Mouse (Mus musculus): ENCODE data around the gene Zbtb20. TPM values are rescaled to one million over a fixed set of nuclear protein-coding genes. Genes with fewer than 3 reads are reported as not detected.

The Zbtb20 gene
- polyA plus RNA-seq, 2 experiments, result 0.40 to 2.2 TPM

- 41% methylated on average over 1 of the region's 1 CpGs for WGBS (ENCODE audit: insufficient replicate concordance)
- TF ChIP-seq CTCF (IDR thresholded peaks at IDR 0.05; ENCODE audit: low read depth) (no peak), EP300 (IDR thresholded peaks at IDR 0.05; ENCODE audit: low read depth) (no peak)
- H3K4me3 ChIP-seq (ENCODE audit: insufficient read depth in 1 of 2, low read depth in 2 of 2, low read length in 2 of 2), result no peak overlapping the region
These were observed 652.6 kb downstream of the Zbtb20 start for GRCm38 (mm10) chr16:43528300-43528699.

DNA sequence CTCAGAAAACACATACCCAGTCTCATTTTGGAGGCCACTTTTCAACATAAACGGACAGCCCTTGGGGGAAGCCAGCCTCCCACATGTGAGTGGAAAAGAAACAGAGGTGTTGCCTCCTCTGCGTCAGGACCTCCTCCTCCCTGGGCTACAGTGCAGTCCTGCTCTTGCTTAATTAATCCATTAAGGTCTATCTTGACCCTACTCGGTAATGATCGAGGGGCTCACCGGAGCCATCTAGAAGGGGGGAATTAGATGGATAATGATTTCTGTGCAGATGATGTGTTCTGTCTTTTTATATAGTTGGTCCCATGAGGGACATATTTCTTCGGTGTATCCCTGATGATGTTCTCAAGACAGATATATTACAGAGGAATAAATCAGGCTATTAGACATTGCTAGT is 655.6 kb downstream of the Zbtb20 start:
- Histone ChIP-seq H3K4me1 (replicated peaks; ENCODE audit: control insufficient read depth in 2 of 2, insufficient read depth in 2 of 2, low read length in 1 of 2) (no peaks in the 10 kb centered on the region), H3K9me3 (ENCODE audit: control insufficient read depth, low read length) (no peaks in the 10 kb centered on the region), H3K27me3 (ENCODE audit: control insufficient read depth, insufficient read depth, low read length) (no peaks in the 10 kb centered on the region), H3K4me3 (ENCODE audit: insufficient read depth in 1 of 2, low read depth in 2 of 2, low read length in 2 of 2) (no peak overlapping the region), H3K36me3 (replicated peaks; ENCODE audit: control insufficient read depth, insufficient read depth, low read depth) (no peaks in the 10 kb centered on the region), H3K4me2 (ENCODE audit: low read depth) (no peak overlapping the region), H3K27ac (no peak overlapping the region), H3K9ac (replicated peaks) (no peak overlapping the region)
- no peak for TF ChIP-seq EP300 (IDR thresholded peaks at IDR 0.05; ENCODE audit: low read depth)
- TF ChIP-seq CTCF (IDR thresholded peaks at IDR 0.05; ENCODE audit: low read depth), result no peak
- 75% methylated on average over 6 of the region's 6 CpGs for WGBS (ENCODE audit: insufficient replicate concordance)
- ATAC-seq (ENCODE audit: insufficient read depth) (no peak), DNase-seq (ENCODE audit: low read depth in 3 of 3, low spot score in 3 of 3) (no peak)

More at GRCm38 (mm10) chr16:43528300-43528699, 652.6 kb downstream of the Zbtb20 start:
- no peaks in the 10 kb centered on the region for H3K27me3 ChIP-seq (ENCODE audit: control insufficient read depth, insufficient read depth, low read length)
- H3K36me3 ChIP-seq (replicated peaks; ENCODE audit: control insufficient read depth, insufficient read depth, low read depth), result no peaks in the 10 kb centered on the region
- no peak overlapping the region for H3K9ac ChIP-seq (replicated peaks)
- no peak overlapping the region for H3K27ac ChIP-seq
- H3K4me2 ChIP-seq (ENCODE audit: low read depth), result no peak overlapping the region
- ATAC-seq (ENCODE audit: insufficient read depth), result no peak
- H3K4me1 ChIP-seq (replicated peaks; ENCODE audit: control insufficient read depth in 2 of 2, insufficient read depth in 2 of 2, low read length in 1 of 2), result no peaks in the 10 kb centered on the region
- DNase-seq (ENCODE audit: low read depth in 3 of 3, low spot score in 3 of 3), result no peak
- no peaks in the 10 kb centered on the region for H3K9me3 ChIP-seq (ENCODE audit: control insufficient read depth, low read length)

GRCm38 (mm10) chr16:43534103-43534502 is 658.4 kb downstream of the Zbtb20 start:
- Histone ChIP-seq H3K9me3 (ENCODE audit: control insufficient read depth, low read length) (no peaks in the 10 kb centered on the region), H3K36me3 (replicated peaks; ENCODE audit: control insufficient read depth, insufficient read depth, low read depth) (no peaks in the 10 kb centered on the region), H3K4me1 (replicated peaks; ENCODE audit: control insufficient read depth in 2 of 2, insufficient read depth in 2 of 2, low read length in 1 of 2) (no peaks in the 10 kb centered on the region), H3K4me3 (ENCODE audit: insufficient read depth in 1 of 2, low read depth in 2 of 2, low read length in 2 of 2) (no peak overlapping the region), H3K9ac (replicated peaks) (no peak overlapping the region), H3K4me2 (ENCODE audit: low read depth) (no peak overlapping the region), H3K27ac (no peak overlapping the region), H3K27me3 (ENCODE audit: control insufficient read depth, insufficient read depth, low read length) (no peaks in the 10 kb centered on the region)
- DNase-seq (ENCODE audit: low read depth in 3 of 3, low spot score in 3 of 3) (no peak), ATAC-seq (ENCODE audit: insufficient read depth) (no peak)
- TF ChIP-seq EP300 (IDR thresholded peaks at IDR 0.05; ENCODE audit: low read depth) (no peak), CTCF (IDR thresholded peaks at IDR 0.05; ENCODE audit: low read depth) (no peak)
- 60% methylated on average over 3 of the region's 3 CpGs for WGBS (ENCODE audit: insufficient replicate concordance)

DNA sequence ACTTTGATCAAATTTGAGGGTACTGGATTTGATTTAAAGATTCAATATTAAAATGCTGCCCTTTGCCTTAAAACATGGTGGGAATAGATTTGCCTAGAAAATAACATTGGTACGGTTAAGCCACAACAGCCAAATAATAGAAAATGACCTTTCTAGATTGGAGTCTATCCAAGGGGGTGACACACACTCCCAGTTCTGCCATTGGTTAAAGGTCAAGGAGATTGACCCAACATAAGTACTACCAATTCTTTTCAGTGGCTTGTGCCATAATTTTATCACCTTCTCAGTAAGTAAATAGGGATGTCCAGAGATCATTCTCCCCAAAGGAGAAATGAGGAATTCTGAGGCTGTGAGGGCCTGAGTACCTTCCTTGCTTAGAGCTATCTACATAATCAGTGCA is 660.2 kb downstream of the Zbtb20 start:
- no peaks in the 10 kb centered on the region for H3K27me3 ChIP-seq (ENCODE audit: control insufficient read depth, insufficient read depth, low read length)
- ATAC-seq (ENCODE audit: insufficient read depth) (no peak), DNase-seq (ENCODE audit: low read depth in 3 of 3, low spot score in 3 of 3) (no peak)
- WGBS (ENCODE audit: insufficient replicate concordance), result 70% methylated on average over 1 of the region's 1 CpGs
- no peak overlapping the region for H3K4me3 ChIP-seq (ENCODE audit: insufficient read depth in 1 of 2, low read depth in 2 of 2, low read length in 2 of 2)
- no peaks in the 10 kb centered on the region for H3K9me3 ChIP-seq (ENCODE audit: control insufficient read depth, low read length)
- no peak overlapping the region for H3K9ac ChIP-seq (replicated peaks)
- no peaks in the 10 kb centered on the region for H3K4me1 ChIP-seq (replicated peaks; ENCODE audit: control insufficient read depth in 2 of 2, insufficient read depth in 2 of 2, low read length in 1 of 2)
- no peak overlapping the region for H3K4me2 ChIP-seq (ENCODE audit: low read depth)
- TF ChIP-seq CTCF (IDR thresholded peaks at IDR 0.05; ENCODE audit: low read depth) (no peak), EP300 (IDR thresholded peaks at IDR 0.05; ENCODE audit: low read depth) (no peak)
- no peak overlapping the region for H3K27ac ChIP-seq
- H3K36me3 ChIP-seq (replicated peaks; ENCODE audit: control insufficient read depth, insufficient read depth, low read depth), result no peaks in the 10 kb centered on the region

- H3K4me2 ChIP-seq (ENCODE audit: low read depth), result no peak overlapping the region
- ATAC-seq (ENCODE audit: insufficient read depth), result no peak
- H3K27me3 ChIP-seq (ENCODE audit: control insufficient read depth, insufficient read depth, low read length), result no peaks in the 10 kb centered on the region
- no peaks in the 10 kb centered on the region for H3K36me3 ChIP-seq (replicated peaks; ENCODE audit: control insufficient read depth, insufficient read depth, low read depth)
- no peak overlapping the region for H3K27ac ChIP-seq
- H3K4me1 ChIP-seq (replicated peaks; ENCODE audit: control insufficient read depth in 2 of 2, insufficient read depth in 2 of 2, low read length in 1 of 2), result no peaks in the 10 kb centered on the region
- TF ChIP-seq EP300 (IDR thresholded peaks at IDR 0.05; ENCODE audit: low read depth), result no peak
- TF ChIP-seq CTCF (IDR thresholded peaks at IDR 0.05; ENCODE audit: low read depth), result no peak
- no peak for DNase-seq (ENCODE audit: low read depth in 3 of 3, low spot score in 3 of 3)
- H3K9me3 ChIP-seq (ENCODE audit: control insufficient read depth, low read length), result no peaks in the 10 kb centered on the region
- H3K9ac ChIP-seq (replicated peaks), result no peak overlapping the region
- no peak overlapping the region for H3K4me3 ChIP-seq (ENCODE audit: insufficient read depth in 1 of 2, low read depth in 2 of 2, low read length in 2 of 2)
- 57% methylated on average over 7 of the region's 7 CpGs for WGBS (ENCODE audit: insufficient replicate concordance)
These were observed 661.5 kb downstream of the Zbtb20 start for GRCm38 (mm10) chr16:43537163-43537562.

All from liver, embryonic 14.5 days (tissue).